Mouse (Mus musculus) cerebellum, adult 2 months (tissue): Measurements from ENCODE around the gene Osbpl10. TPM values are rescaled to one million over a fixed set of nuclear protein-coding genes. Genes with fewer than 3 reads are reported as not detected.

ENCODE experiments used
- DNase-seq, 2 experiments: peaks; one replicate each; pipeline ENCODE4 v3.0.0; 2021
- H3K27ac ChIP-seq: fragments of 200-500 bp; 2 replicates; pipeline ENCODE4 v1.5.1; 2012; ENCODE audit warnings: low read length, control low read depth, inconsistent platforms; ENCODE audit not compliant: insufficient read depth
- H3K27me3 ChIP-seq: fragments of 200-500 bp; 2 replicates; pipeline ENCODE4 v1.6.1; 2012; ENCODE audit warnings: inconsistent platforms, mild to moderate bottlenecking, low read length, moderate library complexity; ENCODE audit not compliant: control insufficient read depth, insufficient read depth
- H3K4me1 ChIP-seq: fragments of 200-500 bp; 2 replicates; pipeline ENCODE4 v1.6.1; 2011; ENCODE audit warnings: low read length; ENCODE audit not compliant: control insufficient read depth, insufficient read depth
- H3K4me3 ChIP-seq: fragments of 200-500 bp; replicated peaks from 2 replicates; pipeline ENCODE3; 2011; ENCODE audit warnings: mild to moderate bottlenecking, low read depth, low read length, control low read depth; ENCODE audit not compliant: insufficient read depth
- CTCF ChIP-seq: fragments of 200-500 bp; IDR thresholded peaks from 2 replicates; pipeline ENCODE4 v1.5.1; 2011; ENCODE audit warnings: low read depth, mild to moderate bottlenecking, control low read depth, low read length, moderate library complexity, borderline replicate concordance; ENCODE audit not compliant: insufficient read depth
- POLR2A ChIP-seq: fragments of 200-500 bp; IDR thresholded peaks from 2 replicates; pipeline ENCODE4 v1.6.1; 2011; ENCODE audit warnings: low read length, control low read depth, borderline replicate concordance; ENCODE audit not compliant: insufficient read depth
- WGBS: fragments of 180-500 bp; shearing (Covaris S2); methylation state at CpG from one replicate; pipeline ENCODE4 v1.1.7; 2018; 5-methylcytosine and 5-hydroxymethylcytosine counted together
- polyA plus RNA-seq: library from polyadenylated mRNA; depleted of rRNA; stranded (reverse); fragments of >200 nt; gene quantifications from 2 replicates; pipeline ENCODE4 v1.2.3, GENCODE M21; 2012

The Osbpl10 gene
- polyA plus RNA-seq, 1 experiment = 11.0 TPM

DNA sequence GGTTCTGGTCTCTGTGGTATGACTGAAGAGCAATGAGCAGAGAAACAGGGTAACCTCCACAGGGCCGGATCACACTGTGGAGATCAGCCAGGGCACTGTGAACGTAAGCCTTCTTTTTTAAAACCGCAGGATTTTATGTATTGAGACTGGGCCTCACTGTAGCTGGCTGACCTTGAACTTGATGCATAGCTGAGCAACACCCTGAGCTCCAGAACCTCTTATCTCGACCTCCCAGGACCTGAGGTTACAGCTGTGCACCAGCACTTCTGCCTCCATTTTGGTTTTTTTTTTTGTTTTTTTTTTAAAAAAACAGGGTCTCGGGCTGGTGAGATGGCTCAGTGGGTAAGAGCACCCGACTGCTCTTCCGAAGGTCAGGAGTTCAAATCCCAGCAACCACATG lies 231.4 kb downstream of the Osbpl10 start:
- no peak for TF ChIP-seq CTCF
- TF ChIP-seq POLR2A = no peak
- DNase-seq = no peak
- Histone ChIP-seq H3K27ac (no peak overlapping the region), H3K4me3 (no peak overlapping the region), H3K27me3 (no peaks in the 10 kb centered on the region), H3K4me1 (no peaks in the 10 kb centered on the region)
- 94% methylated on average over 7 of the region's 7 CpGs for WGBS

DNA sequence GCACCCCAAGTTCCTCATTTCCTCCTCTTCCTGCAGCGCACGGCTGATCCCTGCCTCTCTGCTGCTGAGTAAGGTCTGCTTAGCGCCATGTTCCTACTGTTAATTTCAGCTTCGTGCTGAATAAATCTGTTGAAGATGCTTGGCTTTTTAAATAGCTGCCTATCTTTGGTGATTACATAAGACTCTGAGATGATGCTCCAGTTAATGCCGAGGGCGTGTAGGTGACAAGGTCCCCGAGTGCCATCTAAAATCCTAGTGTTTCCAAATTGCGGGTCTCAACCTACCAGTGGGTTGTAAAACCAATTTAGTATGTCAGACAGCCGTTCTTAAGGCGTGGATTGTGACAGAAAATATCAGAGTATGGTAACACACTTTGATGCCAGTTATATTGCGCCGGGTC lies 232.2 kb downstream of the Osbpl10 start:
- no peaks in the 10 kb centered on the region for H3K4me1 ChIP-seq
- DNase-seq = no peak
- no peak overlapping the region for H3K4me3 ChIP-seq
- TF ChIP-seq POLR2A (no peak), CTCF (no peak)
- no peak overlapping the region for H3K27ac ChIP-seq
- H3K27me3 ChIP-seq = no peaks in the 10 kb centered on the region
- WGBS = 92% methylated on average over 12 of the region's 12 CpGs

GRCm38 (mm10) chr9:115213755-115214264 lies 235.4 kb downstream of the Osbpl10 start:
- WGBS = 74% methylated on average over 5 of the region's 5 CpGs

GRCm38 (mm10) chr9:115214572-115215571 lies 236.5 kb downstream of the Osbpl10 start:
- DNase-seq = no peak
- H3K4me3 ChIP-seq = no peak overlapping the region
- H3K27ac ChIP-seq = no peak overlapping the region
- no peak for TF ChIP-seq POLR2A
- TF ChIP-seq CTCF = no peak
- H3K27me3 ChIP-seq = no peaks in the 10 kb centered on the region
- WGBS = 39% methylated on average over 7 of the region's 7 CpGs
- no peaks in the 10 kb centered on the region; the same call in 1 of the 2 replicates for H3K4me1 ChIP-seq

More at GRCm38 (mm10) chr9:115213755-115214264, 235.4 kb downstream of the Osbpl10 start:
- no peak overlapping the region for H3K4me3 ChIP-seq
- TF ChIP-seq POLR2A (no peak), CTCF (no peak)
- H3K27me3 ChIP-seq = no peaks in the 10 kb centered on the region
- no peaks in the 10 kb centered on the region; the same call in 1 of the 2 replicates for H3K4me1 ChIP-seq
- no peak overlapping the region for H3K27ac ChIP-seq
- no peak for DNase-seq

DNA sequence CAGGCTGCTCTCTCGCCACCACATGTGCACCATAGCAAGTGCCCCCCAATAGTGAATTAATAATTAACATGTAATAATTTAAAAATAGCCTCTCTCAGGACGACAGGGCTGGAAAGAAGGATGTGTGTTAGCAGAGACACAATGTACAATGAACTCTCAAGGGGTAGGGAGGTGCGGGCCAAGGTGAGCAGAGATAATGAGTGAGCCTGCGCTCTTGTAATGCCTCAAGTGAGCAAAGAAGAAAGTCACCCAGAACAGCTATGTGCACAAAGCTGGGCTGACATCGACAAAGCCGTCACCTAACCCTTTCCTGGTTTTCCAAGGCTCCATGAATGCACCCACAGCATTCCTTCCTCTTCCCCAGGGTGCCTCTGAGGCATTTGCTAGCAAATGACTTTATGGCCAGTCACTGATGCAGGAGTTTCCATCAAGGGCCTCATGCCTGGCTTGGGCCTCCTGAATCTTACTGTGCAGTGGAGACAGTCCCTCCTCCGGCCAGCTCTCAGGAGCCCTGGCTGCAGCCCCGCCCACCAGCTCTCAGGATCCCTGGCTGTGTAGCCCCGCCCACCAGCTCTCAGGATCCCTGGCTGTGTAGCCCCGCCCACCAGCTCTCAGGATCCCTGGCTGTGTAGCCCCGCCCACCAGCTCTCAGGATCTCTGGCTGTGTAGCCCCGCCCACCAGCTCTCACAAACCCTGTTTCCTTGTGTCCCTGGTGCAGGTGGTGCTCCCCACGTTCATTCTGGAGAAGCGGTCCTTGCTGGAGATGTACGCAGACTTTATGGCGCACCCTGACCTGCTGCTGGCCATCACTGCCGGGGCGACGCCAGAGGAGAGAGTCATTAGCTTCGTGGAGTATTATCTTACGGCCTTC lies 237.7 kb downstream of the Osbpl10 start:
- Histone ChIP-seq H3K27me3 (no peaks in the 10 kb centered on the region), H3K4me3 (no peak overlapping the region), H3K4me1 (no peaks in the 10 kb centered on the region; the same call in 1 of the 2 replicates), H3K27ac (no peak overlapping the region)
- DNase-seq = no peak
- 57% methylated on average over 21 of the region's 21 CpGs for WGBS
- TF ChIP-seq POLR2A (no peak), CTCF (no peak)

DNA sequence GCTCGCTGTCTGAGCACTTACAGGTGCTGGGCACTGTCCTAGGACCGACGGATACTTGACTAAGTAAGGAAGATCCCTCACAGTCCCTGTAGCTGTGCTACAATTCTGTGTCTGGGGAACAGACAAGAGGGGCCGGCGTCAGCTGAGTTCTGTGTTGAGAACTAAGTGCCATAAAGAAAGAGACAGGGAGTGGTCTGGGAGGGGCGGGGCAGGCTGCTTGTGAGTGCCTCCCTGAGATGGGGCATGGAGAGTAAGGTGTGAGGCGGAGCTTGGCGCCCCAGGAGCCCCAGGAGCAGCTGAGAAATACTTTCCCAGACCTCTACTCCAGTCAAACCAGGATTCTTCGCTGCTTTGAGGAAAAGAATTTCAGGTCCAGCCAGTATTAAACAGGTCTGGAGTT lies 239.6 kb downstream of the Osbpl10 start:
- 47% methylated on average over 9 of the region's 9 CpGs for WGBS
- Histone ChIP-seq H3K4me3 (no peak overlapping the region), H3K27me3 (no peaks in the 10 kb centered on the region), H3K27ac (no peak overlapping the region), H3K4me1 (no peaks in the 10 kb centered on the region; the same call in 1 of the 2 replicates)
- TF ChIP-seq POLR2A = no peak
- TF ChIP-seq CTCF = no peak
- no peak for DNase-seq

DNA sequence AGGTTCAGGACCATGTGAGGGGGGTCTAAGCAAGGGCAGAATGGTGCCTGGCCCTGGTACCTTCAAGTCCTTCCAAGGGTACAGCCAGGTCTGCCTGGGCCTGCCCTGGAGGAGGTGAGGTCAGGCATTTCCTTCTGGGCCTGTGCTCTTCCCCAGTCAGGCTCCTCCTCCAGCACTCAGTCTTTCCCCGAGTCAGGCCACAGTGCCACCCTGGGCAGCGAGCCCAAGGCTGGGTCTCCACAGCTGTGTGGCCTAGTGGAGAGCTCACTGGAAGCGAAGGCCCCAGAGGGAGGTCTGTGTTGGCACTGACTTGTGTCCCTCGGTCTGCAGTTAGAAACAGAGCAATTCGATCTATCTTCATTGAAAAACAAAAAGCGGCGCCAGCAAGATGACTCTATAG lies 242.1 kb downstream of the Osbpl10 start:
- no peak for TF ChIP-seq POLR2A
- no peak for TF ChIP-seq CTCF
- DNase-seq = no peak
- H3K4me3 ChIP-seq = no peak overlapping the region
- 41% methylated on average over 7 of the region's 7 CpGs for WGBS
- H3K27ac ChIP-seq = no peak overlapping the region
- H3K27me3 ChIP-seq = no peaks in the 10 kb centered on the region
- H3K4me1 ChIP-seq = no peaks in the 10 kb centered on the region; the same call in 1 of the 2 replicates
